Mouse (Mus musculus) CH12.LX (cell line): ENCODE data around the gene Ptprf.

Experiments
- CHD2 ChIP-seq: IDR thresholded peaks from 2 replicates; pipeline ENCODE4 v1.6.1; 2011; ENCODE audit warnings: low read length, improper control_type of control experiment
- CTCF ChIP-seq, 2 experiments: IDR thresholded peaks in 1 of 2; conservative IDR thresholded peaks in 1 of 2; 2 replicates each; pipeline ENCODE4 v1.5.1; 2011 to 2012; ENCODE audit warnings: low read depth in 2 of 2, low read length in 2 of 2, improper control_type of control experiment in 1 of 2, inconsistent platforms in 1 of 2, mild to moderate bottlenecking in 1 of 2, moderate library complexity in 1 of 2
- EP300 ChIP-seq: IDR thresholded peaks from 2 replicates; pipeline ENCODE4 v1.6.1; 2011; ENCODE audit warnings: low read length, improper control_type of control experiment
- HCFC1 ChIP-seq: IDR thresholded peaks from 2 replicates; pipeline ENCODE4 v1.6.1; 2012; ENCODE audit warnings: low read depth, mild to moderate bottlenecking, inconsistent platforms, low read length, improper control_type of control experiment
- NELFE ChIP-seq: IDR thresholded peaks from 2 replicates; pipeline ENCODE4 v1.6.1; 2011; ENCODE audit warnings: low read depth, low read length, improper control_type of control experiment
- RCOR1 ChIP-seq: conservative IDR thresholded peaks from 2 replicates; pipeline ENCODE4 v1.6.1; 2012; ENCODE audit warnings: low read depth, mild to moderate bottlenecking, inconsistent platforms, low read length, improper control_type of control experiment
- UBTF ChIP-seq: IDR thresholded peaks from 2 replicates; pipeline ENCODE4 v1.6.1; 2012; ENCODE audit warnings: low read depth, mild to moderate bottlenecking, inconsistent platforms, low read length, improper control_type of control experiment, moderate library complexity
- USF2 ChIP-seq: conservative IDR thresholded peaks from 2 replicates; pipeline ENCODE4 v1.6.1; 2011; ENCODE audit warnings: low read depth, low read length, improper control_type of control experiment
- ZNF384 ChIP-seq: IDR thresholded peaks from 2 replicates; pipeline ENCODE4 v1.6.1; 2012; ENCODE audit warnings: low read depth, low read length, improper control_type of control experiment, inconsistent platforms

GRCm38 (mm10) chr4:118260551-118261267, 30.5 kb downstream of the Ptprf start:
- TF ChIP-seq USF2 (no peak), ZNF384 (no peak), RCOR1 (no peak), CTCF (conservative IDR thresholded peaks at IDR 0.05 in 1 of 2, IDR thresholded peaks at IDR 0.05 in 1 of 2; ENCODE audit: low read depth in 2 of 2, low read length in 2 of 2) (no peak), UBTF (no peak), NELFE (no peak), HCFC1 (no peak), EP300 (no peak), CHD2 (no peak)
